Mouse (Mus musculus): Measurements from ENCODE around the gene Aco2. TPM values are rescaled to one million over a fixed set of nuclear protein-coding genes. Genes with fewer than 3 reads are reported as not detected.
A peak's percentile ranks its signal among the peaks of the same experiment; 100 is the strongest.

Aco2 gene
- polyA plus RNA-seq, 1 experiment from 2014 or later = 213 TPM

- no peak overlapping the region for H3K9ac ChIP-seq
- ATAC-seq (ENCODE audit: low FRiP score, low read depth) = no peak
- no peak overlapping the region for H3K4me2 ChIP-seq (replicated peaks)
- H3K4me3 ChIP-seq = no peak overlapping the region
- H3K27me3 ChIP-seq (replicated peaks) = no peaks in the 10 kb centered on the region
- WGBS = 89% methylated on average over 4 of the region's 4 CpGs
- H3K4me1 ChIP-seq = no peaks in the 10 kb centered on the region
- no peak overlapping the region for H3K27ac ChIP-seq
- H3K9me3 ChIP-seq = no peaks in the 10 kb centered on the region
- peaks cover 48% of the 10 kb centered on the region for H3K36me3 ChIP-seq
Measured at GRCm38 (mm10) chr15:81847161-81847560, 24.9 kb upstream of the Aco2 start.

DNA sequence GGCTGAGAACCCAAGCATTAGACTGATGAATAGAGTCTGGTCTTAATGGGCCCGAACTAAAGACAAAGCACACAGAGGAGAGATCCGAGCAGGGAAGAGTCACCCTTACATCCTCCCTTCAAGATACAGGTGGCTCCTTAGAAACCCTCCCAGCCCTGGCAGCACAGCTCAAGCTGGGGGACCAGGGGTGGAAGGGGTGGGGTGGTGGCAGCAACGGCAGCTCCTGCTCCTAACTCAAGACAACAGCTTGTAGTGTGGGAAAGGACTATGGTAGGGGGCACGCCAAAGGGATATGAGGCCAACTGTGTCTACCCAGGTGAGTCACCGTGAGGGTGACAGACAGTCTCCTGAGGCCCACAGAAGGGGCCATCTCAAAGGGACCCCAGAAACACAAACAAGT lies 24.2 kb upstream of the Aco2 start:
- Histone ChIP-seq H3K9ac (no peak overlapping the region), H3K4me3 (no peak overlapping the region), H3K36me3 (peaks cover 52% of the 10 kb centered on the region), H3K4me2 (replicated peaks) (no peak overlapping the region), H3K27me3 (replicated peaks) (no peaks in the 10 kb centered on the region), H3K4me1 (no peaks in the 10 kb centered on the region), H3K9me3 (no peaks in the 10 kb centered on the region), H3K27ac (no peak overlapping the region)
- ATAC-seq (ENCODE audit: low FRiP score, low read depth) = no peak
- 89% methylated on average over 5 of the region's 5 CpGs for WGBS

DNA sequence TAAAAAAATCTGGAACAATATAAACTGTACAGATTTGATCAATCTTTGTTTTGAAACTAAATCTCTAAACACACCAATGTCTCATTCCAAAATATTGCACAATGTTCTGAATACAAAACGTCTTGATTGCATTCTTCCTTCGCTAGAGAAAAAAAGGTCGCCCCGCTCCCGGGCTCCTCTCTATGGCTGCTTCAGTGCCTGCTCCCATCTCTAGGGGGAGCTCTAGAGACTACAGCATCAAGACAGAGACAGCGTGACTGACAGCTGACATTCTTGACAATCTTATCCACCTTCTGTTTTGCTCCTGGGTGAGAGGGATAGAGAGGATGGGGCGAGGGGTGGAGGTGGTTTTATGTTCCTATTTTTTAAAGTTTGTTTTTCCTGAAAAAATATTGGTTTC lies 23.8 kb upstream of the Aco2 start:
- H3K4me3 ChIP-seq = no peak overlapping the region
- no peak overlapping the region for H3K4me2 ChIP-seq (replicated peaks)
- no peaks in the 10 kb centered on the region for H3K4me1 ChIP-seq
- WGBS = 49% methylated on average over 7 of the region's 7 CpGs
- peaks cover 55% of the 10 kb centered on the region for H3K36me3 ChIP-seq
- no peaks in the 10 kb centered on the region for H3K27me3 ChIP-seq (replicated peaks)
- no peak overlapping the region for H3K27ac ChIP-seq
- ATAC-seq (ENCODE audit: low FRiP score, low read depth) = no peak
- H3K9me3 ChIP-seq = no peaks in the 10 kb centered on the region
- no peak overlapping the region for H3K9ac ChIP-seq

- WGBS = 85% methylated on average over 9 of the region's 9 CpGs
- H3K36me3 ChIP-seq = peaks cover 58% of the 10 kb centered on the region
Measured at GRCm38 (mm10) chr15:81849104-81849503, 23.0 kb upstream of the Aco2 start.

DNA sequence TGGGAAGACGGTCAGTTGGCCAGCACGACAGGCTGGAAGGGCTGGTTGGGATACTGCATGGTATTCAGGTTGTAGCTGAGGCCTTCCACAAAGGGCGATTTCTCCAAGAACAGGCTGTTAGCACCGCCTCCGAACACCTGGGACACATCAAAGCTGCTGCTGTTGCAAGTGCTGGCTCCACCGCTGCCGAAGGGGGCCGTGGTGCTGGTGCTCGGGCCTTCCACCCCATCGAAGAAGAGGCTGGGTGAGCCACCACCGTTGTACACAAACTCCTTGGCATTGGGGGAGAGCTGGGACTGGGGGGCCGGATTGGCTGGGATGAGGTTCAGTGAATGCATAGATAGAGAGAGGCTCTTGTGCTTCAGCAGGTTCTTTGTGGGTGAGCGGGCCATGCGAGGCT lies 21.4 kb upstream of the Aco2 start:
- no peaks in the 10 kb centered on the region for H3K9me3 ChIP-seq
- no peak for ATAC-seq (ENCODE audit: low FRiP score, low read depth)
- no peak overlapping the region for H3K4me2 ChIP-seq (replicated peaks)
- no peaks in the 10 kb centered on the region for H3K27me3 ChIP-seq (replicated peaks)
- H3K36me3 ChIP-seq = peaks cover 58% of the 10 kb centered on the region
- no peak overlapping the region for H3K27ac ChIP-seq
- H3K9ac ChIP-seq = no peak overlapping the region
- no peak overlapping the region for H3K4me3 ChIP-seq
- H3K4me1 ChIP-seq = peaks cover 5% of the 10 kb centered on the region; the same call in 1 of the 2 replicates
- WGBS = 89% methylated on average over 14 of the region's 14 CpGs

More at GRCm38 (mm10) chr15:81849104-81849503, 23.0 kb upstream of the Aco2 start:
- ATAC-seq (ENCODE audit: low FRiP score, low read depth) = no peak
- H3K4me1 ChIP-seq = no peaks in the 10 kb centered on the region
- no peaks in the 10 kb centered on the region for H3K9me3 ChIP-seq
- no peak overlapping the region for H3K4me2 ChIP-seq (replicated peaks)
- no peak overlapping the region for H3K9ac ChIP-seq
- no peaks in the 10 kb centered on the region for H3K27me3 ChIP-seq (replicated peaks)
- no peak overlapping the region for H3K4me3 ChIP-seq
- H3K27ac ChIP-seq = no peak overlapping the region

- Histone ChIP-seq H3K27ac (no peak overlapping the region), H3K4me3 (no peak overlapping the region), H3K36me3 (peaks cover 53% of the 10 kb centered on the region), H3K4me1 (peaks cover 5% of the 10 kb centered on the region; the same call in 1 of the 2 replicates), H3K9me3 (no peaks in the 10 kb centered on the region), H3K4me2 (replicated peaks) (no peak overlapping the region), H3K27me3 (replicated peaks) (no peaks in the 10 kb centered on the region), H3K9ac (no peak overlapping the region)
- WGBS = 94% methylated on average over 15 of the region's 15 CpGs
- ATAC-seq (ENCODE audit: low FRiP score, low read depth) = no peak
Measured at GRCm38 (mm10) chr15:81851375-81851774, 20.7 kb upstream of the Aco2 start.

DNA sequence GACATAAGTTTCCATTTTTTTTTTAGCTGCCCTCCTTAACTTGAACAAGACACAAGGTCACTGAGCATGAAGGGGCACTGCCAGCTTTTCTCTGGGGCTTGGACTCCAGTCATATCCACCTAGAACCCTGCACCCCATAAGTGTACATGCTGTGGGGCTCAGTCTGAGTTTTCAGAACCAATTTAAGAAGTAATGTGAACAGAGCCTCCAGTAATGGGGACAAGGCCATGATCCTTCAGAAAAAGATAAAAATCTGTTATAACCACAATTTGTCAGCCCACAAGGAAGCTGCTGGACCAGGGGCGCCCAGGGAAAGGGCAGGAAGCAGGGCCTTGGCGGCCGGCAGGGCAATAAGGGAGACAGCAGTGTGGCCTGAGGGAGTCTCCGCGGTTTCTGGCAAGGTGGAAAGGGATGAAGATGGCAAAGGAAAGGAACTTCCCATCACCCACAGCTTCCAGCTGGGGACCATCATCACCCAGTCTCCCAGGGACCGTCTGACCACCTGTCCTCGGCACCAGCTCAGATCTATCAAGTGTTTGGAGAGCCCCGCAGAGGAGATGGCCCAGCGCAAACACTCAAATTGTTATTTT lies 19.6 kb upstream of the Aco2 start:
- WGBS = 94% methylated on average over 9 of the region's 9 CpGs
- peaks cover 49% of the 10 kb centered on the region for H3K36me3 ChIP-seq
- H3K9me3 ChIP-seq = no peaks in the 10 kb centered on the region
- H3K4me1 ChIP-seq = peaks cover 5% of the 10 kb centered on the region; the same call in 1 of the 2 replicates
- no peak overlapping the region for H3K9ac ChIP-seq
- no peak overlapping the region for H3K4me3 ChIP-seq
- no peak for ATAC-seq (ENCODE audit: low FRiP score, low read depth)
- H3K4me2 ChIP-seq (replicated peaks) = no peak overlapping the region
- no peak overlapping the region for H3K27ac ChIP-seq
- H3K27me3 ChIP-seq (replicated peaks) = no peaks in the 10 kb centered on the region

DNA sequence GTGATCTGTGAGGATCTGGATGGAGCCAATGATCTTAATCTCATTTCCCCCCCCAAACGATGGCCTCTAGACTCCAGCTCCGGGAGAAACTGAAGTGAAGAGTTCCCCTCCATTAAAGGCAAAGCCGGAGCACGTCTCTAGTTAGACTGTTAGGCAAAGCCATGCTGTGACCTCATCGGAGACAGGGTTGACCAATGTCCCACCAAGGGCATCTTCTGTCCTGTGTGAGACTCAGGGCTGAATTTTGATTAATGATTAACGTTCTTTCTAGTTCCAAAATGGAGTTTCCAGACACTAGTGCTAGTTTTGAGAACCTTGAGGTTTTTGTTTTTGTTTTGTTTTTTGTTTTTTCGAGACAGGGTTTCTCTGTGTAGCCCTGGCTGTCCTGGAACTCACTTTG lies 19.0 kb upstream of the Aco2 start:
- H3K9me3 ChIP-seq = no peaks in the 10 kb centered on the region
- H3K4me1 ChIP-seq = peaks cover 5% of the 10 kb centered on the region; the same call in 1 of the 2 replicates
- H3K36me3 ChIP-seq = peaks cover 43% of the 10 kb centered on the region
- H3K27me3 ChIP-seq (replicated peaks) = no peaks in the 10 kb centered on the region
- H3K4me2 ChIP-seq (replicated peaks) = no peak overlapping the region
- H3K4me3 ChIP-seq = no peak overlapping the region
- no peak for ATAC-seq (ENCODE audit: low FRiP score, low read depth)
- no peak overlapping the region for H3K27ac ChIP-seq
- WGBS = 92% methylated on average over 7 of the region's 7 CpGs
- no peak overlapping the region for H3K9ac ChIP-seq

GRCm38 (mm10) chr15:81856030-81856790 lies 15.9 kb upstream of the Aco2 start:
- H3K4me2 ChIP-seq (replicated peaks) = peak overlapping the region; percentile 85
- peaks cover 19% of the 10 kb centered on the region for H3K36me3 ChIP-seq
- H3K4me3 ChIP-seq = peak overlapping the region; percentile 89
- H3K9ac ChIP-seq = peak overlapping the region; percentile 82
- peak; percentile 87 for ATAC-seq (ENCODE audit: low FRiP score, low read depth)
- H3K27ac ChIP-seq = no peak overlapping the region; the same call in 1 of the 2 replicates
- no peaks in the 10 kb centered on the region for H3K9me3 ChIP-seq
- WGBS = under 1% methylated on average over 28 of the region's 28 CpGs
- H3K27me3 ChIP-seq (replicated peaks) = no peaks in the 10 kb centered on the region
- H3K4me1 ChIP-seq = peaks cover 14% of the 10 kb centered on the region

DNA sequence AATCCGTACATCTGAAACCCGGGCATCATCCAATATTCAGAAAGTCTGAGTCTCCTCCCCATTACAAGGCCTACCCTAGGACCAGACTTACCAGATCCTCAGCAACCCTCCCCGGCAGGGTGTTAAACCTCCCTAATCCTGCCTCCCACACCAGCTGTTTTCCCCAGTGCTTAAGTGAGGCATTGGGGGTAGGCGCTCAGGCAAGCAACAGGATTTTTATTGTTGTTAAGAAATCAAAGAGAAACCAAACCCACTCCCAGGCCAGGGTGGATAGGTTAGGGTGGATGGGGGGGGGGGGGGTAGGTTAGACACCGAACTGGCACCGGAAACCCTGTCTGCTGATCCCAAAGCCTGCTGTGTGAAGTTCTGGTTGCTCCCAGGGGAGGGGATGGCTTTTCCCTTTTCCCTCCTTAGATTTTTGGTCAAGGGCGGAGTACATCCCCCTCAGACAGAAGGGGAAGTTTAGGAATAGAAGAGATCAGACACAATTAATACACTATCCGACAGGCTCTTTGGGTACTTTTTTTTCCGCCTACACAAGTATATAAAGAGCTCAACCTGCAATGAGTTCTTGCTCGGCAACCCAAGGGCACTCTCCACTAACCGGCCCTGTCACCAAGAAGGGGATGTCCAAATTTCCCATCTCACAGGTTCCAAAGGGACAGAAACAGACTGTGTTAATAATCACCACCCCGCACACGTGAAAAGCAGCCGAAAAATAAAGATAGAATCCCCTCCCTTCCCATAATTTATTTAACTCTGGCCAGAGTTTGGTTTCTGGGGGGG lies 15.0 kb upstream of the Aco2 start:
- ATAC-seq (ENCODE audit: low FRiP score, low read depth) = no peak
- H3K27ac ChIP-seq = 0 out of 2 replicates have a peak overlapping the region, but pooled peaks have one; percentile 43
- H3K4me2 ChIP-seq (replicated peaks) = peak overlapping the region; percentile 85
- H3K9me3 ChIP-seq = no peaks in the 10 kb centered on the region
- peaks cover 14% of the 10 kb centered on the region for H3K4me1 ChIP-seq
- peaks cover 10% of the 10 kb centered on the region for H3K36me3 ChIP-seq
- peak overlapping the region; percentile 89 for H3K4me3 ChIP-seq
- WGBS = 1% methylated on average over 14 of the region's 14 CpGs
- no peaks in the 10 kb centered on the region for H3K27me3 ChIP-seq (replicated peaks)
- H3K9ac ChIP-seq = peak overlapping the region; percentile 82

DNA sequence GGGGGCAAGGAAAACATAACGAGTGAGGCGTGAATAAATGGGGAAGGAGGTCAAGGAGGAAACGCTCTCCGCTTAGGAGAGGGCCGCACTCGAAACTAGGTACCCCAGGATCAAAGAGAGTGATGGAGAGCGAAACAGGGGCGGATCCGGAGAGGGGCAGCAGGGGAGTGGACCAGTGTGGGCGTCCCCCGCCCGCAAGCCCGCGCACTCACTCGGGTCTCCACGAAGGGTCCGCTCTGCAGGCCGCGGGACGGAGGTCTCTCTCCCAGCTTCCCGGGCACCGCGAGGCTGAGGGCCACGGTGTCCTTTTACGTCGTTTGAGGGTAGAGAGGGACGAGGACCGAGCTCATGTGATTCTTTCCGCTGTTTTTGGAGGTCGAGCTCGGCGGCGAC lies 14.4 kb upstream of the Aco2 start:
- Histone ChIP-seq H3K27ac (peak overlapping the region; percentile 43), H3K9ac (peak overlapping the region; percentile 82), H3K9me3 (no peaks in the 10 kb centered on the region), H3K4me3 (peak overlapping the region; percentile 89), H3K4me1 (peaks cover 14% of the 10 kb centered on the region), H3K27me3 (replicated peaks) (no peaks in the 10 kb centered on the region), H3K4me2 (replicated peaks) (peak overlapping the region; percentile 85), H3K36me3 (peaks cover 6% of the 10 kb centered on the region)
- WGBS = under 1% methylated on average over 33 of the region's 33 CpGs
- no peak for ATAC-seq (ENCODE audit: low FRiP score, low read depth)

- Histone ChIP-seq H3K4me2 (replicated peaks) (peak overlapping the region; percentile 85), H3K4me3 (peak overlapping the region; percentile 89), H3K9me3 (no peaks in the 10 kb centered on the region), H3K36me3 (peaks cover 3% of the 10 kb centered on the region), H3K4me1 (peaks cover 14% of the 10 kb centered on the region), H3K27ac (peak overlapping the region; percentile 58; the same call in 1 of the 2 replicates), H3K27me3 (replicated peaks) (no peaks in the 10 kb centered on the region), H3K9ac (peak overlapping the region; percentile 82)
- under 1% methylated on average over 23 of the region's 23 CpGs for WGBS
- no peak for ATAC-seq (ENCODE audit: low FRiP score, low read depth)
Measured at GRCm38 (mm10) chr15:81858138-81858516, 14.0 kb upstream of the Aco2 start.
